Mouse (Mus musculus) testis, postnatal 14 days (tissue): ENCODE data around the gene Olfr1153.

Source experiments
- DNase-seq: peaks from one replicate; pipeline ENCODE4 v3.0.0; 2021; ENCODE audit warnings: low spot score

The Olfr1153 gene

DNA sequence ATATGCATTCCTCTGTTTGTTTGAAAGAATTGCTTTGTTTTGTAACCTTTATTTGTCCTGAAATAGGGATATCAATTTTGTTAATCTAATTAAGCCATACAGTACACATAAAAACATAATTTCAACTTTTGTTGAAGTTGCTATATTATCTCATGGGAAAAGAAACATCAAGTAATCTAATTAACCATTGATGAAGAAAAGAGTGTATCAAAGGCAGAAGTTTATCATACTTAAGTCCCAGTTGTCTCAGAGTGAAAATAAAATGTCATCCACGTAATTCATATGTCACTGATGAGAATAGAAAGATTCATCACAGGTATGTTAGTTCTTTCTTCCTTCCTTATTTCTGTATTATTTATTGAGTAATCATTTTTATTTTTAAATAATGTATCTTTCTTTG is at the start of gene Olfr1153:
TSS of gene Olfr1153 (plus strand) at position 301 of the 400 bp plus-strand sequence.
- DNase-seq, result no peak

- DNase-seq, result no peak
These were observed 39.2 kb upstream of the Olfr1153 start, which contains the start of gene Olfr1151 for GRCm38 (mm10) chr2:87855562-87855961. Gene Olfr1151 (plus strand): TSS chr2:87855862.

DNA sequence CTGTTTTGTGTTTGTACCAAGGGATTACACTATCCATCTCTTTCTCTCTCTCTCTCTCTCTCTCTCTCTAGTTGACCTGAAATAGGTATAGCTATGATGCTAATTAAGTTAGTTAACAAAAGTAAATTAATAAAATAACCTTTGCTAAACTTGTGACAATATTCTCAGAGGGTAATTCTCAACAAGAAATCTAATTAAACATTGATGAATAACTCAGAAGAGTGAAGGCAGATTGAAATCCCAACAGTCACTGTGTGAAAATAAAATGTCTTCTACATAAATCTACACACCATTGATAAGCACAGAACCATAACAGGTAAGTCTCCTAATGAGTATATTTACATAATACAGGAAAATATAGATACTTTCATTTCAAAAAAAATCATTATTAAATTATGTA is 28.6 kb upstream of the Olfr1153 start, which contains the start of gene Olfr1152:
TSS of gene Olfr1152 (plus strand) at position 301 of the 400 bp plus-strand sequence.
- DNase-seq, result no peak

GRCm38 (mm10) chr2:87905066-87905465 is 10.3 kb downstream of the Olfr1153 start, which contains the start of gene Olfr1154:
Gene Olfr1154 (minus strand): TSS chr2:87905166.
- DNase-seq, result no peak

- DNase-seq, result no peak
These were observed 50.3 kb downstream of the Olfr1153 start, which contains the start of gene Olfr1155 for GRCm38 (mm10) chr2:87945037-87945436. Gene Olfr1155 (minus strand): TSS chr2:87945137.
